Mouse (Mus musculus) spleen, adult 12 weeks (tissue): ENCODE data around the gene Flvcr2.

ENCODE experiments used
- DNase-seq: peaks from one replicate; pipeline ENCODE4 v3.0.0; 2022; ENCODE audit warnings: low spot score

Flvcr2 gene

DNA sequence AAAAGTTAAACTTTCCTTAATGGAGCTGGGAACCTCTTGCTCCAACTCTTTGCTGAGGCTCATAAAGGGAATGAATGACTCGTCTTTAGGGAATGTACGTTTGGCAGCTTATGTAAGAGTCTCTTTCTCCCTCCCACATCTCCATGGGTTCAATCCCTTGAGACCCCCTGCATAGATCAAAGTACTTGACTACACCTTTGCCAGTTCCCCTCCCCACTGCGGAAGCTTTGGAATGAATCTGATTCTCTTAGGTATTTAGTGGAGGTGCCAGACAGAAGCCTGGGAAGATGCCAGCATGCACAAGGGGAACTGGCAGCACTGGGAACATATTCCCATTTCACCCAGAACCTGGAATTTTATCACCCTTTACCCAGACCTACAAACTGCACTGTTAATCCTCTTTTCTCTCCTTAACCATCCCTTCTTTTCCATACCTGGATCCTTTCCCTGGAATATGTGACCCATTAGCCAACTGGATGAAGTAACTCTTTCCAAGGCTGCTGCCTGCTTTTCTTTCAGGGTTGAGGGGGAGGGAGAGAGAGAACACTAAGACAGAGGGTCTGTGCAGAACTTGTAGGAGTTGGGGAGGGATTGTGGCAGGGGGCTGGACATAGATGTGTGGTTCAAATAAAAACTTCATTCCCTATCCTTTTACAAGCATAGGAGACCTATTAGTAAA is 113.3 kb downstream of the Flvcr2 start:
- DNase-seq: no peak

DNA sequence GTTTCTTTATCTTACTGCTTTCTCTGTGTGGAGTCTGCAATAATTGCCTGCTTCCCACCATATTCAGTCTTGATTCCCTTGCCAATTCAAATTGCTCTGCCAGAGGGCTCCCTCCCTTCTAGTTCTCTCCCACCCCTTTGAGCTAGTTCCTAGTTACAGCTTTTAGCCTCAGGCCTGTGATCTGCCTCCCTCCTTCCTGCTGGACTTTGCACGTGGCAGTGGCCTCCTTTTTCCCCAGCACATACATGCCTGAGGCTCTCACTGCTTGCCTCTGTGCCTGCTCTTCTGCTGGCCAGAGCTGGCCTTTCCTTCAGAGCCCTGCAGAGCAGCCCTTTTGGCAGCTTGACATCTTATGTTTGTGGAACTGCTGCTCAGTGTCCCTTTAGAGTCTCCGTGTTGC is 116.2 kb downstream of the Flvcr2 start:
- no peak for DNase-seq
